In the genomic region with DNA sequence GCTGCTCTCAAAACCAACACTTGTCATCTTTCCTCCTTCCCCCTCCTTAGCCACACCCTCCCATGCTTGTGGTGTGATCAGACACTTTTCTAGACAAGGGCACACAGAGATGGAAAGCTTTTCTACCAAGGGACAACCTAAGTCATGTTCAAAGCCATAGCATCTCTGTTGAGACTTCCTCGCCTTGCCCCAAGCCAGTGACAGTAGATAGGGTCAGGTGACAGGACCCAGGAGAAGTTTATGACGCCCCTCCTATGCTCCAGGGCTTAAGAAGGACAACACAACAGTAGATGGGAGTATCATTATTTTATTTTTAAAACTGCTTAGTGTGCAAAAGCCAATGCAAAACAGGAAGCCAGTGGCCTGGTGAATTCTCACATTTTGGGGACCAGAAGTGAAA, we compare ENCODE assay signal across 19 mouse cellular contexts. TPM values are rescaled to one million over a fixed set of nuclear protein-coding genes. Genes with fewer than 3 reads are reported as not detected.
A peak's percentile ranks its signal among the peaks of the same experiment; 100 is the strongest.
DNase-seq lines count a peak whose midpoint lies in the region; ATAC-seq and TF ChIP-seq lines count a peak whose summit lies in the region.
"Had no signal": no experiment of that assay in that cellular context is flagged by ENCODE, and none has a peak within 500 bp of the region (broad histone marks: within the 10 kb centered on the region; RNA-seq: fewer than 3 reads in every experiment).

No protein-coding gene starts in this region.

- no peak overlapping the region for H3K27ac ChIP-seq in heart, embryonic 11.5 days (ENCODE audit: low read depth, low read length)
- no peak overlapping the region for H3K27ac ChIP-seq in midbrain, embryonic 11.5 days (ENCODE audit: low read depth, low read length)
- H3K27ac ChIP-seq in midbrain, postnatal 0 days (ENCODE audit: low read depth, low read length), result no peak overlapping the region
- peak overlapping the region; percentile 80 for H3K27ac ChIP-seq in bone marrow, adult 2 months (ENCODE audit: control insufficient read depth, insufficient read depth, low read depth, low read length, poor library complexity)
- H3K27ac ChIP-seq: forebrain, embryonic 13.5 days; limb, embryonic 12.5 days; lung, embryonic 15.5 days had no signal

- H3K4me3 ChIP-seq in heart, embryonic 11.5 days (ENCODE audit: low read depth, low read length), result no peak overlapping the region
- no peak overlapping the region for H3K4me3 ChIP-seq in midbrain, embryonic 11.5 days (ENCODE audit: low read depth, low read length)
- H3K4me3 ChIP-seq in midbrain, postnatal 0 days (ENCODE audit: low read depth, low read length), result no peak overlapping the region
- H3K4me3 ChIP-seq in bone marrow, adult 2 months (replicated peaks; ENCODE audit: control insufficient read depth, low read depth, low read length), result no peak overlapping the region
- H3K4me3 ChIP-seq: forebrain, embryonic 13.5 days; limb, embryonic 12.5 days; lung, embryonic 15.5 days had no signal

- H3K4me1 ChIP-seq in heart, embryonic 11.5 days (ENCODE audit: control insufficient read depth, insufficient read depth, low read length), result no peaks in the 10 kb centered on the region
- no peaks in the 10 kb centered on the region for H3K4me1 ChIP-seq in midbrain, embryonic 11.5 days (ENCODE audit: control insufficient read depth, insufficient read depth, low read length)
- no peaks in the 10 kb centered on the region for H3K4me1 ChIP-seq in midbrain, postnatal 0 days (ENCODE audit: insufficient read depth, low read length)
- H3K4me1 ChIP-seq in bone marrow, adult 2 months (ENCODE audit: control insufficient read depth, insufficient read depth, low read length), result peaks cover 29% of the 10 kb centered on the region
- H3K4me1 ChIP-seq: forebrain, embryonic 13.5 days; limb, embryonic 12.5 days; lung, embryonic 15.5 days had no signal

- no peak for TF ChIP-seq CTCF in midbrain, postnatal 0 days (IDR thresholded peaks at IDR 0.05)
- no peak for TF ChIP-seq CTCF in bone marrow, adult 2 months (IDR thresholded peaks at IDR 0.05; ENCODE audit: control insufficient read depth, insufficient read depth, low read length)

- H3K27me3 ChIP-seq in heart, embryonic 11.5 days (ENCODE audit: control insufficient read depth, insufficient read depth, low read length), result no peaks in the 10 kb centered on the region
- H3K27me3 ChIP-seq in midbrain, embryonic 11.5 days (ENCODE audit: control insufficient read depth, insufficient read depth, low read length), result no peaks in the 10 kb centered on the region
- H3K27me3 ChIP-seq in midbrain, postnatal 0 days (ENCODE audit: insufficient read depth, low read length), result no peaks in the 10 kb centered on the region
- H3K27me3 ChIP-seq: forebrain, embryonic 13.5 days; limb, embryonic 12.5 days; lung, embryonic 15.5 days had no signal

- DNase-seq in heart, adult 11 months, result peak; percentile 96
- peak; percentile 35 for DNase-seq in midbrain, embryonic 11.5 days (ENCODE audit: low spot score, missing footprints)
- DNase-seq in midbrain, postnatal 0 days (ENCODE audit: low spot score), result no peak
- peak; percentile 41 to 51 for DNase-seq in natural killer cell, adult 2 months (ENCODE audit: low spot score in 2 of 2)
- DNase-seq in adrenal gland, postnatal 4 days (ENCODE audit: low spot score in 2 of 2), result no peak
- no peak for DNase-seq in adrenal gland, adult 18-20 months (ENCODE audit: low spot score in 2 of 2)
- DNase-seq: cerebellum, postnatal 14 days; gastrocnemius, postnatal 10 days; kidney, postnatal 10 days; layer of hippocampus, postnatal 36 days; right cerebral cortex, postnatal 25 days had no signal

- no peaks in the 10 kb centered on the region for H3K36me3 ChIP-seq in heart, embryonic 11.5 days (ENCODE audit: control insufficient read depth, insufficient read depth, low read length)
- H3K36me3 ChIP-seq in midbrain, embryonic 11.5 days (ENCODE audit: control insufficient read depth, insufficient read depth, low read length), result no peaks in the 10 kb centered on the region
- H3K36me3 ChIP-seq in midbrain, postnatal 0 days (ENCODE audit: insufficient read depth, low read length), result no peaks in the 10 kb centered on the region
- H3K36me3 ChIP-seq: limb, embryonic 12.5 days; lung, embryonic 15.5 days had no signal

- TF ChIP-seq POLR2A in bone marrow, adult 2 months (IDR thresholded peaks at IDR 0.05; ENCODE audit: borderline replicate concordance, control insufficient read depth, low read depth, low read length), result no peak

- no peaks in the 10 kb centered on the region for H3K9me3 ChIP-seq in heart, embryonic 11.5 days (replicated peaks; ENCODE audit: control insufficient read depth, low read length)
- H3K9me3 ChIP-seq in midbrain, embryonic 11.5 days (ENCODE audit: control insufficient read depth, low read length), result no peaks in the 10 kb centered on the region
- no peaks in the 10 kb centered on the region for H3K9me3 ChIP-seq in midbrain, postnatal 0 days (ENCODE audit: low read length)
- H3K9me3 ChIP-seq: forebrain, embryonic 13.5 days; limb, embryonic 12.5 days; lung, embryonic 15.5 days had no signal

- H3K4me2 ChIP-seq in heart, embryonic 11.5 days, result no peak overlapping the region
- H3K4me2 ChIP-seq in midbrain, embryonic 11.5 days, result no peak overlapping the region
- no peak overlapping the region for H3K4me2 ChIP-seq in midbrain, postnatal 0 days (ENCODE audit: low read depth, low read length, poor library complexity, severe bottlenecking)
- H3K4me2 ChIP-seq: forebrain, embryonic 13.5 days; limb, embryonic 12.5 days; lung, embryonic 15.5 days had no signal

- no peak overlapping the region for H3K9ac ChIP-seq in heart, embryonic 11.5 days (ENCODE audit: low read depth, low read length)
- H3K9ac ChIP-seq in midbrain, embryonic 11.5 days (ENCODE audit: low read length), result no peak overlapping the region
- no peak overlapping the region for H3K9ac ChIP-seq in midbrain, postnatal 0 days (replicated peaks; ENCODE audit: low read length, poor library complexity, severe bottlenecking)
- H3K9ac ChIP-seq: forebrain, embryonic 13.5 days; limb, embryonic 12.5 days; lung, embryonic 15.5 days had no signal

- ATAC-seq in heart, embryonic 11.5 days (replicated peaks; ENCODE audit: insufficient number of reproducible peaks, low FRiP score, low TSS enrichment), result no peak
- no peak for ATAC-seq in midbrain, embryonic 11.5 days (ENCODE audit: low FRiP score)
- ATAC-seq in midbrain, postnatal 0 days (ENCODE audit: low FRiP score), result no peak
- ATAC-seq: forebrain, embryonic 13.5 days; hindbrain, embryonic 16.5 days; midbrain, embryonic 16.5 days had no signal

- 63% methylated on average over 2 of the region's 2 CpGs for WGBS in heart, embryonic 11.5 days (ENCODE audit: insufficient replicate concordance)
- 71% methylated on average over 2 of the region's 2 CpGs for WGBS in midbrain, embryonic 11.5 days
- WGBS in midbrain, postnatal 0 days, result 71% methylated on average over 2 of the region's 2 CpGs
- 33% methylated on average over 2 of the region's 2 CpGs for WGBS in bone marrow, adult 2 months

RNA-seq across cellular contexts. Expression of gene Il10ra, which starts 21.4 kb away (rescaled TPM):
- polyA plus RNA-seq in heart, embryonic 11.5 days (2014; fragmentation: Nextera tagmentation; extraction: Ambion mirVana), result 0.37 and 0.69 TPM in 2 replicates
- 0.79 and 1.3 TPM in 2 replicates for polyA plus RNA-seq in midbrain, embryonic 11.5 days (2014; fragmentation: Nextera tagmentation; extraction: Ambion mirVana)
- 0.90 and 1.4 TPM in 2 replicates for total RNA-seq in midbrain, postnatal 0 days (2014; rRNA removed)
- polyA plus RNA-seq in midbrain, postnatal 0 days (2015; fragmentation: Nextera tagmentation; extraction: Ambion mirVana), result 0.81 and 0.87 TPM in 2 replicates
- 16.0 and 32.8 TPM in 2 replicates for polyA plus RNA-seq in bone marrow, adult 2 months (2011; ENCODE audit: insufficient read depth, insufficient read length, low replicate concordance, missing spikeins)
- 1 to 10 TPM; 2.6 to 2.7 TPM for total RNA-seq in adrenal gland, postnatal 4 days (2021)
- total RNA-seq in adrenal gland, adult 18-20 months (2021), result 1 to 10 TPM; 3.8 to 4.3 TPM

RNA-seq across cellular contexts. Expression of gene Tmprss4, which starts 43.6 kb away (rescaled TPM):
- polyA plus RNA-seq in heart, embryonic 11.5 days (2014; fragmentation: Nextera tagmentation; extraction: Ambion mirVana), result 0.07 TPM in 1 of 2 replicates, not detected in the other
- polyA plus RNA-seq in midbrain, embryonic 11.5 days (2014; fragmentation: Nextera tagmentation; extraction: Ambion mirVana), result not detected in 2 replicates
- total RNA-seq in midbrain, postnatal 0 days (2014; rRNA removed), result 0.11 TPM in 1 of 2 replicates, not detected in the other
- not detected in 2 replicates for polyA plus RNA-seq in midbrain, postnatal 0 days (2015; fragmentation: Nextera tagmentation; extraction: Ambion mirVana)
- polyA plus RNA-seq in bone marrow, adult 2 months (2011; ENCODE audit: insufficient read depth, insufficient read length, low replicate concordance, missing spikeins), result not detected in 2 replicates
- total RNA-seq in adrenal gland, postnatal 4 days (2021), result under 1 TPM in 1 of 2 experiments, not detected in 1; 0.50 TPM
- total RNA-seq in adrenal gland, adult 18-20 months (2021), result not detected
- total RNA-seq: gastrocnemius, postnatal 10 days; layer of hippocampus, postnatal 36 days had no signal
- polyA plus RNA-seq: forebrain, embryonic 13.5 days; heart, postnatal 0 days; hindbrain, embryonic 16.5 days; limb, embryonic 12.5 days; midbrain, embryonic 16.5 days had no signal

Comparison
In these comparisons a context has a peak if more than half of its experiments do, and no peak if none do; other contexts are left out.
1. DNase-seq: peak in heart, adult 11 months (single experiment), midbrain, embryonic 11.5 days (single experiment) and natural killer cell, adult 2 months (2 of 2); none in midbrain, postnatal 0 days (single experiment), adrenal gland, postnatal 4 days (0 of 2) and adrenal gland, adult 18-20 months (0 of 2).